Mouse (Mus musculus) erythroblast, embryonic 14.5 days (primary cell): Measurements from ENCODE around the gene Ssx2ip.

ENCODE experiments used
- GATA1 ChIP-seq: IDR thresholded peaks from 2 replicates; pipeline ENCODE4 v1.6.1; 2012; ENCODE audit warnings: low read length, inconsistent platforms, mixed read lengths
- TAL1 ChIP-seq: IDR thresholded peaks from 3 replicates; pipeline ENCODE4 v1.6.1; 2012; ENCODE audit warnings: low read length, inconsistent platforms, mixed read lengths

DNA sequence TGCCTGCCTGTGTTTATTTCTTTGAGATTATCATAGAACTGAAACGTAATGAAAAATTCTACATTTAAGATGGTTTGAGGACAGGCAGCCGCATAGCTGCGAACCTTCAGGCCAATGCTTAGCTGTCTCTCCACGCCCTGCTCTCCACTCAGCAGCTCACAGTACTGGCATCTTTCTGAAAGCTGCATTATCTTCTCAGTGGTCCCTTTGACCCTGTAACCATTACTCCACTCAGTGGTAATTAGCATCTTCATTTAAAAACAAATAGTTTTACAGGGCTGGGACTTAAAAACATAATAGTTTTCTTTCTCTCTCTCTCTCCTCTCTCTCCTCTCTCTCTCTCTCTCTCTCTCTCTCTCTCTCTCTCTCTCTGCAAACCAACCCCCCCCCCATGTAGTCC is 68.2 kb downstream of the Ssx2ip start:
- TF ChIP-seq GATA1, result no peak
- TF ChIP-seq TAL1, result no peak
